Mouse (Mus musculus): Measurements from ENCODE around the gene Mad2l2. TPM values are rescaled to one million over a fixed set of nuclear protein-coding genes. Genes with fewer than 3 reads are reported as not detected.

The Mad2l2 gene
- 10 to 100 TPM; 15.0 to 16.5 TPM for total RNA-seq (2021)

DNA sequence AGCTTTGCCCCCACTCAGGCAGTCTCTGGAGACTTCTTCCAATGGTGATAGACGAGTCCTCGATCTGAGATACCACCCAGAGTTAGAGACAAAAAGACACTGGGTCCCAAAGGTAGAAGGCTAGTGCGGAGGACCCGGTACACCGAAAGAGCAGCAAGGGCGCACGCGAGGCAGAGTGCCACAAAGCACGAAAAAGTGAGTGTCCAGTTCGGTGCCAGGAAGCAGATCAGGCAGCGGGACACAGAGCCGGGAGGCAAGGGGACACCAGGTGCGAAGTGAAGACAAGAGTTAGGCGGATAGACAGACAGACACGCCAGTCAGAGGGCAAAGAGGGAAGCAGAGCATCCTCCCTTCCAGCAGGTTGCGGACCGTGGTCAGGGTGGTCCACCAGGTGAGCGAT is at the start of gene Mad2l2:
TSS of gene Mad2l2 (plus strand) at position 252 of the 400 bp plus-strand sequence.
- no peak for DNase-seq (ENCODE audit: extremely low spot score in 1 of 2, low spot score in 1 of 2)

DNA sequence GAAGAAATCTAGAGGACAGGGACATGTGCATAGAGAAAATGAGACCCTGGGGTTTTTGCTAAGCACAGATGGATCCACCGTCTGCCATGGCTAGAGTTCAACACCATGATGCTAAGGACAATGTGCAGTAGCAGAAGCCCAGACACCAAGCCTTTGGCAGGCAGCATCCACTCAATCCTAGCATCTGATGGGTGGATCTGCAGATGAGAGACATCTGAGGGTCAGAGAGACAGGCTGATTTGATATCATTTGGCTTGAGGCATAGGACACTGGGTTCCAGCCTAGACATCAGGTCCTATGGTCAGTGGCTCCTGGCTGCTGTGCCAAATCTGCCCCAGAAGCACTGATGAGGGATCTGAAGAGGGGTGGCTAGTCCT is 49.6 kb upstream of the Mad2l2 start:
- DNase-seq (ENCODE audit: extremely low spot score in 1 of 2, low spot score in 1 of 2): no peak

DNA sequence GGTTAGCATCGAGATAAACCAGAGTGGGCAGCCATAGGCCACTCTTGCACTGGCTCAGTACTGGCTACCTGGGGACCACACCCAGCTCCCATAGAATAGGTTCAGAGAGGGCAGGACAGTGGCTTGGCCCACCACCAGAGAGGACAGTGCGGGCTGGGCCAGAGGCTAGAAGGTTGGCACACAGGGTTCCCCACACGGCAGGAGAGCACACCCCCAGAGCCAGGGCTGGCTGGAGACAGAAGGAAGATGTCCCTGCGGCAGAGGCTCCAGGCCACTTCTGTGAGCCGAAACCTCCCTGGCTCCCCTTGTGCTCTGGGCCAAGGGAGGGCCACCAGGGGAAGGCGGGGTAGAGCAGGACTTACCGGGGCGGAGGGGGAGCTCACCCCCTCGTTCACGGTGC is 49.0 kb upstream of the Mad2l2 start:
- no peak for DNase-seq (ENCODE audit: extremely low spot score in 1 of 2, low spot score in 1 of 2)

DNA sequence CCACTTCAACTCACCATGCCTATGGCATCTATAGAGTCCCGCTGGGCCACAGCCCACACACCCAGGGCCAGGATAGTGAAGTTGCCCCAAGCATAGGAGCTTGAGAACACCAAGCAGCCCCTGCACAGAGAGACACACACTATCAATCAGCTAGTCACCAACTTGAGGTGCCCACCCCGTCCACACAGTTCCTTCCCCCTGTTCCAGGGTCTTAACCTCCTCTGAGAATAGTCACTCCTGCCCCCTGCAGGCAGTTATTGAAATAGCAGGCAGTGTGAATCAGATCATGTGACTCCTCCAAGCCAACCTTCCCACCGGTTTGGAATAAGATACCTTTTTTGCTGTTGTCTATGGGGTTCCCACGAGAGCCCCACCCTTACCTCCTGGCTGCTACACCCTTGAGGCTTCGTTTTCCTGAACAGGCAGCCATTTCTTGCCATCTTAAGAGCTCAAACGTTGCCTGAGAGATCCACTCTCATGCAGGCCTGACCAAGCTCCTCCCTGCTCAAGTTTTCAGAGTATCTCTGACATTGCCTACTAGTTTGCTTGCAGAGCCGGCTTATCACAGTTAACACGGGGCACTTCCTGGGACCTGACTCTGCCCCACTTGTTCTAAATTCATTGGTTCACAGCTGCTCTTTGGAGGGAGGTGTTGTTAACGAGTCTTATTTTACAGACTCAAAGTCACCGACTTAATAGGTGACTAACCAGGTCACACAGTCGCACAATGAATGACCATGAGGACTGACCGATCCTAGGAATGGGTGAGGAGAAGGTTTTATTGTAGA is 47.7 kb upstream of the Mad2l2 start:
- peak in 1 of 2 experiments; percentile 67 for DNase-seq (ENCODE audit: extremely low spot score in 1 of 2, low spot score in 1 of 2)

DNA sequence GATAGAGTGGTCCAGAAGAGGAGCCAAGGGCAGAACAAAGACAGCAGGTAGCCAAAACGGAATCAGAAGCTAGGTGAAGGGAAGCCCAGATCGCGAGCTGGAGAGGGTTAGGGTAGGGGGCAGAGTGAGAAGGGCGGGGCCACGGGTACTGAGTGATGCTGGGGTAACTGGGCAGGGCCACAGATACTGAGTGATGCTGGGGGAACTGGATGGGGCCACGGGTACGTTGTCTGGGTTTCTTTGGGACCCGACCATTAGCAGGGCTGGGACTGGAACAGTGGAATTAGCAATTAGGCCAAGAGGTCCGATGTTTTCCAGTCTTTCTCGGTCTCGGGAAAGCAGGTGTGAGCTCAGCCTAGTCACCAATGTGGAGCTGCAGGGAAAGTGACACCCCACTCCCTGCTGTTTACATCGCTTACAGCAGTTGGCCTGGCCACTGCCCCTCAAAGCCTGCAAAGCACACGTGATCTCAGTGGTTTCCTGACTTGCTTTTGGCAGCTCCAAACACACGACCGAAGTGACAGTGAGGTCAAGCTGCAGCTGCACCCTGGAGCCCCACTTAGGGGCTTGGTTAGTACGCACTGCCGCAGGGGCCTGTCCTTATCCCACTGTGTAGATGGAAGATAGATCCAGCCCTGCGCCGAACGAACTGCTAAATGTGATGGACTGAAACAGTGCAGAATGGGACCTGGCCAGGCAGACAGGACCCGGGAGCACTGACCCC is 46.8 kb upstream of the Mad2l2 start:
- no peak for DNase-seq (ENCODE audit: extremely low spot score in 1 of 2, low spot score in 1 of 2)

DNA sequence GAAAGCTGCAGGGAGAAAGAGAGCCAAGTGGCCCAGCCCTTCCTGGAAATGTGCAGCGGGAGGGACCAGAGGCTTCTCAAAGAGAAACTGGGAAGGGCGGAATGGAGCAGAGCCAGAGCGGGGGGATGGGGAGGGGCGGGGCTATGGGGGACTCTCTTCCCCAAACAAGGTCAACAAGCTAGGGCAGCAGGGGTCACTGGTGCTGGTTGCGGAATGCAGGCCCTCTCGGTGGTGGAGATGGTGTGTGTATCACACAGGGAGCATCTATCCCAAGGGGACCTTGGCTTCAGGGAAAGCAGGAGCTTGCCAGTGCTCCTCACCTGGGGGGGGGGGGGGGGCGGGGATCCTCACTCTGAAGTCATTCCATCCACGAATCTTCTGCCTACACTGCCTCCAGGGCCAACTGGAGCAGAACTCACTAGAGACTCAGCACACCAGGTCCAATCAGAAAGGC is 45.9 kb upstream of the Mad2l2 start:
- DNase-seq (ENCODE audit: extremely low spot score in 1 of 2, low spot score in 1 of 2): no peak

DNA sequence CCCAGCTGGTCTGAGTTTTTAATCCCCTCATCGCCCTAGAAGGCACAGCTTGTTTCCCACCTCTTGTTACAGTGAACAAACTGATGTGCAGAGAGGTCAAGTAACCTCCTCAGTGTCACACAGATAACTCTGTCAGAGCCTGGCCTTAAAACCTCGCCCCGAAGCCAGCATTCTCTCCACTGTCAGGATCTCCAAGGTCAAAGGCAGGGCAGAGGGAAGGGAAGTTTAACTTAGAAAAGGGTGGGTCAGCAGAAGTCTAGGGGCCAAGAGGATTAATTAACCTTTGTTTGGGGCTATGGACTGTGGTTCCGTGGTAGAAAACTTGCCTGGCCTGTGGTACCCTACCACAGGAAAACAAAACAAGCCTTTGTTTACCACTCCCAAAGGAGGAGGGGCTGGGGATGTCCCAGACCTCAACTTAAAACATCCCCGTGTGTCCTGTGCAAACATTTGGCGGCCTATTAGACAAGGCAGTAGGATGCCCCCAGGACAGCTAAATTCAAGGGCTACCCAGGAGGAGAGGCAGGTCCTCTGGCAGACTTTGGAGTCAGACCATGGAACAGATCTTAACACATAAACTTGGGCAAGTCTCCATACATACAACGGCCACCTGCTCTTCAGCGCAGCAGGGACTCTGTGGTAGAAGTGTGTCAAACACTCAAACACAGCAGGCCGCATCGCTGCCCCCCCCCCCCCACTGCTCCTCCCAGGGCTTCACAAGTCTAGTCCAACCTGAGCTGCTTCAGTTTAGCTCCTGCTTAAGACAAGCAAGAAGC is 44.9 kb upstream of the Mad2l2 start:
- DNase-seq (ENCODE audit: extremely low spot score in 1 of 2, low spot score in 1 of 2): no peak

DNA sequence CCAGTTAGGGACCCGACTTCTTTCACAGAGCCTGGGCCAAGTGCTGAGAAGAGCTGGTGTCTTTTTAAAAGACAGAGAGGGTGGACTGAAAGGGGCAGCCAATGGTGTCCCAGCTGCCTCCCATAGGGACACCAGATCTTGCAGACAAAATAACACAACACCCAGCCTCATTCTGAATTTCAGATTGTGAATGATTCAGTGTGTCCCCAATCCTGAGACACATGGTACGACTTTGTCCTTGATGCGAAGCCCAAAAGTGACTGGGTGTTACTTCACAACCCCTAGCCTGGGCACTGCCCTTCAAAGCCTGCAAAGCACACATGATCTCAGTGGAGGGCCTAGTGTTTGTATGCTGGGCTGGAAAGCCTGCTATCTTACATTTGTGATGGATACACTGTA is 44.3 kb upstream of the Mad2l2 start:
- DNase-seq (ENCODE audit: extremely low spot score in 1 of 2, low spot score in 1 of 2): no peak

DNA sequence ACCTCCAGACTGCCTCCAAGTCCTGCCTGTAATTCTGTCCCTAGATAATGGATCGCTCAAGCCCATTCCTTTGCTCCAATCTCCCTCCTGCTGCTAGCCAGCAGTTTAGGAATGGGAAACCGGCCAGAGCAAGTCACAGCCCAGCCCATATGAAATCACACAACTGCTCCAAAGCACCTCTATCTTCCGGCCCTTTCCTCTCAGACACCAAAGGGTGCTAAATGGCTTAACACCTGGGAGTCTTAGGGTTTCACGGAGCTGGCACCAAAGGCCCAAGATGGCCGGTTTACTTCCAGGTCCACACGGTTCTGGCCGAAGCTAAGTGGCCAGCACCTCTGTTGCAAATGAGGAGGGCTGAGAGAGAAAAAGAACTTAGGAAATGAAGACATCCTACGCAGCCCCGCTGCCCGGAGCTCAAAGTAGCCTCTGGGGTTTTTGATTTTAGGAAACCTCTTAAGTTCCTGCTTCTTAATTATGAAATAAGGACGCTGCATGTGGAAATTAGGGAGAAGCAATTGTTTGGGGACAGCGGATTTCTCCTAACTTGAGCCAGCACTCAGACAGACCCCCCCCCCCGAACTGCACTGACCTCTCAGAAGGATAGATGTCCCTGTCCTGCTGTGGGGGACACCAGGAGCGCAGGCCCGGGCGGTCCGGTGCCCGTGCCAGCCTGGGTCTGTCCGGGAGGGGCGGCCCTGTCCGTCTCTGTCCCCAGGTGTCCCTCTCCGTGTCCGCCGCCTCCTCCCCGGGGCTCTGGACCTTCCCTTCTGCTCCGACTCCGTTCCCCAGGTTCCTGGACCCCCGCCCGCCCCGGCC is 42.9 kb upstream of the Mad2l2 start:
- DNase-seq (ENCODE audit: extremely low spot score in 1 of 2, low spot score in 1 of 2): no peak

DNA sequence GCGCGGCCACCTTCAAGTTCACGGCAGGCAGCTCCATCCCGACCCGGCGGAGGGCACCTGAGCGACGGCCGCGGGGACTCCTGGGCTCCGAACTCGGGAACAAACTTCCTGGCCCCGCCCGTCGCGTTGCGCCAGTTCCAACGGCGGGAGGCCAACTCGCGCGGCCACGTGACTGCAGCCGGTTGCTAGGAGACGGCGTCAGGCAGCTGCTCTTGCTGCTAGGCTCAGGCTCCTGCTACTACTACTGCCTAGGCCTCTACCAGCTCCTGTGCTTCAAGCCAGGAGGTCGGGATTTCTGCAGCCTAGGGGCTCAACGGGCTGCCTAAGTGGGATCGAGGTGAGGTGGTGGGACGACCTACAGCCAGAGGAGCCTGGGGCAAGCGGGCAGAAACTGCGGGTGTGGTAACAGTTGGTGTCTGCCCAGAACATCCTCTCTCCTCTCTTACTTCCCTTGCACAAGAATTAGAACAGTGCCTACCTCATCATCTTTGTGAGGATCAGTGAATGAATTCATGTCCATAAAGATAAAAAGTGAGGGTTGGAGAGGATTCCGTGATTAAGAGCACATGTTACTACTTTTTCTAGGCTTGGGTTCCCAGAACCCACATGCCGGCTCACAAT is 42.2 kb upstream of the Mad2l2 start, which contains the start of gene Agtrap:
TSS of gene Agtrap (minus strand) at position 125 of the 621 bp plus-strand sequence.
- DNase-seq (ENCODE audit: extremely low spot score in 1 of 2, low spot score in 1 of 2): peak; percentile 86 to 90

DNA sequence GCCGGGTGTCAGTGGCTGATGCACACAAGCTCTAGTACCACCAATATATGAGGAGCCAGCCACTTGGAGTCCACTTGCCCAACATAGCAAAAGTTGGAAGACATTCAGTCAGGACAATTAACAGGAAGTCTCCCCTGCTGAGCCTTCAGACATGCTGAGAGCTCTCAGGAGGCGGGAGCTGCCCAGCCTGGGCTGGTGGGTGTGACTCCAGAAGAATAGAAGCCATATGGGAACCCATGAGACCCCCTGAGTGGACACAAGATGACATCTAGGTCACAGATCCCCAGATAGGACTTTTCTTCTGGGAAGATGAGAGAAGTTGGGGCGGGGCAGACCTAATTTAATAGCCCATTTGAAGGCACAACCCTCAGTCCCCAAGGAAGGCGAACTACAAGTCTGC is 41.0 kb upstream of the Mad2l2 start:
- DNase-seq (ENCODE audit: extremely low spot score in 1 of 2, low spot score in 1 of 2): no peak

DNA sequence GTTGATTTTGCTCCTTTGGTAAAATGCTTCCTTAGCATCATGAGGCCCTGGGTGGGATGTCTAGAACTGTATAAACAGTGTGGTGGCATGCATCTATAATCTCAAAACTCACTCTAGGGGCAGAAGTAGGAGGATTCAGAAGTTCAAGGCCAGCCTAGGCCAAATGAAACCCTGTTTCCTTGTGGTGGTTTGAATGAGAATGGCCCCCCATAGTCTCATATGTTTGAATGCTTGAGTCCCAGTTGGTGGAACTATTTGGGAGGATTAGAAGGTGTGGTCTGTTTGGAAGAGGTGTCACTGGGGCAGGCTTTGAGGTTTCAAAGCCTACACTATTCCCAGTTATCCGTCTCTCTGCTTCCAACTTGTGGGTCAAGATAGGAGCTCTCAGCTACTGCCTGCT is 39.0 kb upstream of the Mad2l2 start:
- DNase-seq (ENCODE audit: extremely low spot score in 1 of 2, low spot score in 1 of 2): no peak

DNA sequence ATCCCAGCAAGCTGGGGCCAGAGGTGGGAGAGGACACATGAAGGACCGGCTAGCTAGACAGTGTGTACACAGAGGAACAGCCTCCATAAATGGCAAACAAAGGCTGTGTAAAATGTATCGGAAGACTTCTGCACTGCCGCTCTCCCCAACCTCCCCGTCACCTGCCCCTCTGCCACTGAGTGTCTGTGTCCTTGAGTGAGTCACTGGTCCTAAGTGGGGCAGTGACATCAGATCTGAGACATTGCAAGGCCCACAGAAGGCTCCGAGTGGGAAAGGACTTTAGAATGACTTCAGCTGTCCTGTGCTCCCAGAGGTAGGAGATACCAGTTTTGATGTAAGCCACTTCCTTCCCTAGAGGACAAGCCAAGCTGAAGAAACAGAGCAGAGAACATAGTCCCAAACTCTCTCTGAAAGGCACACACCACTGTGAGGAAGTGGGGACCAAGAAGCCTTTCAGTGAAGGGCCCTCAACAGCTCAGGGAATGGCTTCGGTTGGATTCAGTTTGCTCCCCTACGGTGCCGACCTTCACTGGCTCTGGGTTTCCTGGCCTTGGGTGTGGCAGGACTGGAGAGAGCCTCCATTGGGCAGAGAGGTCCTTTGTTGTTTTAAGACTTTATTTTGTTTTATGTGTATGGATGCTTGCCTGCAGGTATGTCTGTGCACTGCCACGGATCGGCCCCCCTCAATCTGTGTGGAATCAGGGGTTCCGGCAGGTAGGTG is 37.5 kb upstream of the Mad2l2 start:
- no peak for DNase-seq (ENCODE audit: extremely low spot score in 1 of 2, low spot score in 1 of 2)

DNA sequence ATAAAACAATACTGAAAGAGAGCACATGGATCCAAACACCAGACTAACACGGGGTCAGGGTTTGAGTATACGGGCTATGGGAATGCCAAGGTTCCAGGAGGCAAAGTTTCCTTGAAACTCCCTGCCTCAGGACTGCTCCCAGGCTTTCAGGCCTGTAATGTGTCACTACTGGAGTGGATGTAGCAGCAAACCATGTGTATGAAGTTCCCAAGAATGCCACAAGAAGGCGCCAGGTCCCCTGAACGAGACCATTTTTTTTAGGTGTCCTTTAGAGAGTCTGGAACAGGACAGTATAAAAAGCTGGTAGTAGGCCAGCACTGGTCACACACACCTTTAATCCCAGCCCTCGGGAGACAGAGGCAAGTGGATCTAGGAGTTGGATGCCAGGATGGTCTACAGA is 36.0 kb upstream of the Mad2l2 start:
- DNase-seq (ENCODE audit: extremely low spot score in 1 of 2, low spot score in 1 of 2): no peak

DNA sequence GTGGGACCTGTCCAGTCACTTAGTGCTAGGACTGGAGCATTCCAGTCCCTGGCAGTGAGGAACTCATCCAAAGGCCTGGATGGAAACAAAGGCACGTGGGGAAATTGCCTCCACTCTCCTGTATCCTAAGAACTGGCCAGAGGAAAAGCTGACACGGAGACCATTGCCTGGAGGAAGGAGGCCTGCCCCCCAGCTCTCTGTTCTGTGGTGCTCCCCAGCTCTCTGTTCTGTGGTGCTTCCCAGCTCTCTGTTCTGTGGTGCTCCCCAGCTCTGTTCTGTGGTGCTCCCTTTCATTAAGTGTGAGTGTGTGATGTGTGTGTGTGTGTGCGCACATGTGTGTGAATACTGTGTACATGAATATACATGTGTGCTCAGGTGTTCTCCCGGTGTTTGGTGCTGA is 35.1 kb upstream of the Mad2l2 start:
- DNase-seq (ENCODE audit: extremely low spot score in 1 of 2, low spot score in 1 of 2): no peak

DNA sequence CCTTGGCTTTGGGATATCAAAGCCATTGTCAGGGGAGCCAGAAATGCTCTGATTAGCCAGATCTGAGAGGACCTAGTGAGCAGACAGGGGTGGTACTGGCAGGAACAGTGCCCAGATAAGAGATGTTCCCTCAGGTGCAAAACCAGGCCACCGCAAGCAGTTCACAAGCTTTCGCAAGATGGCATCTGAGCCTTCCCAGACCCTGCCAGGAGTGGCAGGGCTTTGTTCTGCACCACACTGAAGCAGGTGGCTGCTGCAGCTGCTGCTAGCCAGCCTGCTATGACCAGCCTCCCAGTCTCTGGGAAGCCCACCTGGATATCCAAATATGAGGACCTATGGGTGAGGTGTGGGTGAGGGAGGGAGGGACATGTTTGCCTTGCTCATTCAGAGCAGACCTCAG is 32.2 kb upstream of the Mad2l2 start:
- no peak for DNase-seq (ENCODE audit: extremely low spot score in 1 of 2, low spot score in 1 of 2)

DNA sequence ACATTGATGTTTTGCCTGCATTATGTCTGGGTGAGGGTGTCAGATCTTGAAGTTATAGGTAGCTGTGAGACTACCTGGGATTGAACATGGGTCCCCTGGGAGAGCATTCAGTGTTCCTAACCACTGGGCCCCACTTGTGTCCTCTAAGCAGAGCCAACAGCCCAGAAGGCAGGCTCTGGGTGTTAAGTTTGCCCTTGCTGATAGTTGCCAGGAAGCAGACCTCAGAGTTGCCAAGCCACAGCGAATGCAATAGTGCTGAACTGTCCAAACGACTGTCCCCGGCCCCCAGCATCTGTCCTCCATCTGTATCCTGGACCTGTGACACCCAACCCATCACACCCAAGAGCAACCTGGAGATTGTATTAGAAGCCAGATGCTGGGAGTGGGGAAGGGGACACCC is 31.5 kb upstream of the Mad2l2 start:
- no peak for DNase-seq (ENCODE audit: extremely low spot score in 1 of 2, low spot score in 1 of 2)

DNA sequence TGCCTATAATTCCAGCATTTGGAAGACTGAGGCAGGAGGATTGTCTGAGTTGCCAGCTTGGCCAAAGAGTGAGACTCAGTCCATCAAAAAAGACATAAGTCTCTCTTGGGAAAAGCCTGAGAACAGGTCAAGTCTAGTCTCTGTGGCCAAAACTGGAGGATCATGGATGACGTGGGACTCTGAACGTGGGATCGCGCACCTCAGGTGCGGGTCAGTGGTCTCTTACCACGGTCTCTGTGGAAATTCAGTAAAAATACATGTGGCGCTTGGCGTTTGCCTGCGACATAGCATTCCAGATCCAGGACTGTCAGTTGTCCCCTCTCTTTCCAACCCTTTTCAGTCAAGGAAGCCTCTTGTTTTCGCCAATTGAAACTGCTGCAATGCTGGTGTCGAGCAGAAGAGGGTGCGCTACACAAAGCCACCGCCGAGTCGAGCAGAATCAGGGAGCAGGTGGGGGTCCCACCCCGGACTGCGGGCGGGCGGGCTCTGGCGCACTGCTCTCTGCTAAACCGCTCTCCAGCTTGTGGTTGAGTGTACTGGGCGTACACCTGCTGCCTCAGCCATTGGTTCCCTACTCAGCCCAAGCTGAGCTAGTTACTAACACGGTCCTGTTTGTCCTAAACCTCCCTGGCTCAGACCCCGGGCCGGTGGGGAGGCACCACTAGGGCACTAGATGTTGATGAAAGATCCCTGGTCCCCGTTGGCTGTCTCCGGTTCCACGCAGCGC is 28.2 kb upstream of the Mad2l2 start:
- DNase-seq (ENCODE audit: extremely low spot score in 1 of 2, low spot score in 1 of 2): peak; percentile 61 to 73

DNA sequence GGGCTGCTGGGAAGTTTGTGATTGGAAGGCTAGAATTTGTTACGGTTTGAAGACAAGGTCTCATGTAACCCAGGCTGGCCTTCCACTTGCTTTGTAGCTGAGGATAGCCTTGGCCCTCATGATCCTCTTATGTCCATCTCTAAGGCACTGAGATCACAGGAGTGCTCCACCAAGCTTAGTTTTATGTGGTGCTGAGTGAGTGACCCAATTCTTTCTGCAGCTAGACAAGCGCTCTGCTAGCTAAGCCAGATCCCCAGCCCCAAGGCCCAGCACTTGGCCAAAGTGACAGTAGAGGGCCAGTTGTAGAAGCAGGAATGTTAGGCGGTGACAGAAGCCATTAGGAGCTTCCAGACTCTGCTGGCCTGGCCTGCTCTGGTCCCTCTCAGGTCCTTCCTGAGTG is 26.0 kb upstream of the Mad2l2 start:
- no peak for DNase-seq (ENCODE audit: extremely low spot score in 1 of 2, low spot score in 1 of 2)

All from layer of hippocampus, postnatal 25 days (tissue).